Mouse (Mus musculus) ES-E14 (cell line): ENCODE measurements around the gene Myl6. TPM values are rescaled to one million over a fixed set of nuclear protein-coding genes. Genes with fewer than 3 reads are reported as not detected.

Source experiments
- DNase-seq: peaks from one replicate; pipeline ENCODE4 v3.0.0-alpha.2; 2013; ENCODE audit warnings: low read depth, low spot score
- H3K27ac ChIP-seq: 2 replicates; pipeline ENCODE4 v1.5.1; 2012; ENCODE audit warnings: low read depth, mild to moderate bottlenecking, low read length, moderate library complexity, mixed read lengths; ENCODE audit not compliant: poor library complexity, insufficient read depth, severe bottlenecking
- H3K36me3 ChIP-seq: 2 replicates; pipeline ENCODE4 v1.6.1; 2012; ENCODE audit warnings: mild to moderate bottlenecking, low read length, moderate library complexity, mixed read lengths; ENCODE audit not compliant: control insufficient read depth, poor library complexity, insufficient read depth, severe bottlenecking
- H3K4me1 ChIP-seq, 2 experiments: fragments of 150-350 bp in 1 of 2; sonication (generic) in 1 of 2; 2 replicates each; pipeline ENCODE4 v1.6.1; 2012; ENCODE audit warnings: low read length in 2 of 2, mild to moderate bottlenecking in 1 of 2, mixed read lengths in 1 of 2; ENCODE audit not compliant: control insufficient read depth in 2 of 2, insufficient read depth in 2 of 2, poor library complexity in 1 of 2
- H3K4me3 ChIP-seq, 2 experiments: fragments of 150-350 bp in 1 of 2; sonication (generic) in 1 of 2; 2 replicates each; pipeline ENCODE4 v1.5.1; 2012; ENCODE audit warnings: low read length in 2 of 2, low read depth in 1 of 2, mild to moderate bottlenecking in 1 of 2, mixed read lengths in 1 of 2; ENCODE audit not compliant: insufficient read depth in 1 of 2, poor library complexity in 1 of 2, severe bottlenecking in 1 of 2
- H3K9ac ChIP-seq: 2 replicates; pipeline ENCODE4 v1.6.1; 2012; ENCODE audit warnings: low read depth, mild to moderate bottlenecking, low read length, mixed read lengths; ENCODE audit not compliant: poor library complexity, insufficient read depth, severe bottlenecking
- H3K9me3 ChIP-seq: fragments of 150-350 bp; sonication (generic); 2 replicates; pipeline ENCODE4 v1.6.1; 2012; ENCODE audit warnings: low read depth, mild to moderate bottlenecking, low read length; ENCODE audit not compliant: control insufficient read depth, insufficient read depth
- CHD2 ChIP-seq: IDR thresholded peaks from 2 replicates; pipeline ENCODE4 v1.6.1; 2014; ENCODE audit warnings: mild to moderate bottlenecking, low read depth, low read length, inconsistent platforms
- HCFC1 ChIP-seq: IDR thresholded peaks from 2 replicates; pipeline ENCODE4 v1.6.1; 2012; ENCODE audit warnings: low read length, inconsistent platforms, borderline replicate concordance; ENCODE audit not compliant: insufficient read depth
- MAFK ChIP-seq: IDR thresholded peaks from 2 replicates; pipeline ENCODE4 v1.6.1; 2014; ENCODE audit warnings: mild to moderate bottlenecking, low read depth, low read length, inconsistent platforms; ENCODE audit not compliant: insufficient read depth
- ZC3H11A ChIP-seq: IDR thresholded peaks from 2 replicates; pipeline ENCODE4 v1.6.1; 2012; ENCODE audit warnings: low read depth, mild to moderate bottlenecking, inconsistent platforms, low read length, borderline replicate concordance
- ZNF384 ChIP-seq: IDR thresholded peaks from 2 replicates; pipeline ENCODE4 v1.6.1; 2012; ENCODE audit warnings: low read depth, low read length, inconsistent platforms
- in situ Hi-C, 2 experiments: fragments of 600-800 bp; cut with MboI; formaldehyde crosslinking; loops; one replicate each; pipeline ENCODE4 v1.15.1; 2025; ENCODE audit warnings: low sequenced_read_pairs in 2 of 2, inconsistent platforms in 1 of 2; ENCODE audit not compliant: unreplicated experiment in 2 of 2
- total RNA-seq: library from RNA; depleted of rRNA; stranded (reverse); fragments of 300-350 nt; gene quantifications from 2 replicates; pipeline ENCODE4 v1.2.3, GENCODE M21; 2012; rRNA removed

Gene Myl6
- total RNA-seq = 894 and 1,090 TPM in 2 replicates

GRCm38 (mm10) chr10:128493695-128494666, at the start of gene Myl6:
Myl6 (minus strand) TSS chr10:128494145.
- in situ Hi-C loops = no loop called here
- peaks cover 28% of the 10 kb centered on the region for H3K36me3 ChIP-seq
- H3K9me3 ChIP-seq = no peaks in the 10 kb centered on the region
- TF ChIP-seq MAFK (no peak), HCFC1 (peak; percentile 55; the same call in 1 of the 2 replicates)
- DNase-seq = peak; percentile 99
- peak within 1 kb of the TSS; percentile 83 to 95 for H3K4me3 ChIP-seq
- peaks cover 2 to 30% of the 10 kb centered on the region in 2 experiments; a peak in 3 of 4 replicates for H3K4me1 ChIP-seq
- H3K9ac ChIP-seq = peak within 1 kb of the TSS; percentile 82
- H3K27ac ChIP-seq = peak within 1 kb of the TSS; percentile 95

GRCm38 (mm10) chr10:128543100-128543499, 49.2 kb upstream of the Myl6 start:
- no peak overlapping the region for H3K9ac ChIP-seq
- H3K4me3 ChIP-seq = no peak overlapping the region
- H3K36me3 ChIP-seq = peaks cover 28% of the 10 kb centered on the region
- no peaks in the 10 kb centered on the region for H3K9me3 ChIP-seq
- no peak overlapping the region for H3K27ac ChIP-seq
- in situ Hi-C loops = no loop called here
- TF ChIP-seq ZC3H11A (no peak), CHD2 (no peak), ZNF384 (no peak), MAFK (no peak), HCFC1 (no peak)
- H3K4me1 ChIP-seq = peaks cover 0 to 19% of the 10 kb centered on the region in 2 experiments; a peak in 1 of 4 replicates
- DNase-seq = no peak

GRCm38 (mm10) chr10:128538340-128538870, 44.5 kb upstream of the Myl6 start:
- peaks cover 3 to 5% of the 10 kb centered on the region in 2 experiments; a peak in 3 of 4 replicates for H3K4me1 ChIP-seq
- no peak for DNase-seq
- no peak overlapping the region for H3K9ac ChIP-seq
- no peaks in the 10 kb centered on the region for H3K9me3 ChIP-seq
- H3K27ac ChIP-seq = peak overlapping the region; percentile 80; the same call in 1 of the 2 replicates
- H3K36me3 ChIP-seq = peaks cover 3% of the 10 kb centered on the region; the same call in 1 of the 2 replicates
- no peak overlapping the region for H3K4me3 ChIP-seq
- TF ChIP-seq ZNF384 (peak; percentile 91), HCFC1 (no peak), CHD2 (no peak)
- in situ Hi-C loops = no loop called here

- no peak overlapping the region for H3K9ac ChIP-seq
- H3K36me3 ChIP-seq = no peaks in the 10 kb centered on the region
- H3K27ac ChIP-seq = no peak overlapping the region
- H3K9me3 ChIP-seq = no peaks in the 10 kb centered on the region
- in situ Hi-C loops = no loop called here
- TF ChIP-seq CHD2 = no peak
- TF ChIP-seq HCFC1 = 0 out of 2 replicates have a peak, but pooled peaks have one; percentile 54
- TF ChIP-seq MAFK = no peak
- no peak for TF ChIP-seq ZNF384
- TF ChIP-seq ZC3H11A = peak; percentile 82; the same call in 1 of the 2 replicates
- H3K4me1 ChIP-seq = peaks cover 3 to 5% of the 10 kb centered on the region in 2 experiments; a peak in 3 of 4 replicates
- peak overlapping the region in 1 of 2 experiments; percentile 34; a peak in 2 of 4 replicates for H3K4me3 ChIP-seq
- peak; percentile 93 for DNase-seq
These were observed 42.5 kb upstream of the Myl6 start for GRCm38 (mm10) chr10:128536266-128536940.
